Mouse (Mus musculus): ENCODE measurements around the gene Tctex1d4. TPM values are rescaled to one million over a fixed set of nuclear protein-coding genes. Genes with fewer than 3 reads are reported as not detected.

Tctex1d4 gene
- total RNA-seq (2021) (not detected), polyA plus RNA-seq (2012; rRNA removed) (0.29 and 4.2 TPM in 2 replicates)
- long read RNA-seq = 0 reads

- TF ChIP-seq POLR2A (IDR thresholded peaks at IDR 0.05; ENCODE audit: insufficient read depth, low read depth, low read length) = no peak
- TF ChIP-seq EP300 (IDR thresholded peaks at IDR 0.05; ENCODE audit: insufficient read depth, low read depth, low read length) = no peak
- TF ChIP-seq CTCF (IDR thresholded peaks at IDR 0.05) = no peak
- peak in 1 of 2 experiments; percentile 28 for DNase-seq
- peak within 1 kb of the TSS; percentile 23 for H3K4me3 ChIP-seq
- H3K9ac ChIP-seq (ENCODE audit: low read depth, low read length) = peak within 1 kb of the TSS; percentile 56
- intact Hi-C loops (cut with DNase I) = loop anchor here (10.0 kb wide), 1 partner anchor 412 kb away; no protein-coding TSS in a partner anchor
- peak within 1 kb of the TSS; percentile 99 for H3K27ac ChIP-seq
- WGBS = 65% methylated on average over 9 of the region's 9 CpGs
- no peaks in the 10 kb centered on the region for H3K27me3 ChIP-seq (ENCODE audit: control insufficient read depth, insufficient read depth, low read length)
- H3K36me3 ChIP-seq (ENCODE audit: control insufficient read depth, insufficient read depth, low read length) = no peaks in the 10 kb centered on the region
- no peaks in the 10 kb centered on the region for H3K79me2 ChIP-seq (replicated peaks; ENCODE audit: control insufficient read depth, insufficient read depth, low read length)
- peaks cover 29% of the 10 kb centered on the region for H3K4me1 ChIP-seq (ENCODE audit: control insufficient read depth, insufficient read depth, low read length)
Measured at GRCm38 (mm10) chr4:117126675-117127290, at the start of gene Tctex1d4. Gene Tctex1d4 (plus strand): TSS chr4:117126794.

GRCm38 (mm10) chr4:117087948-117088640, 38.5 kb upstream of the Tctex1d4 start:
- intact Hi-C loops (cut with DNase I) = no loop called here
- Histone ChIP-seq H3K4me1 (ENCODE audit: control insufficient read depth, insufficient read depth, low read length) (no peaks in the 10 kb centered on the region), H3K27me3 (ENCODE audit: control insufficient read depth, insufficient read depth, low read length) (no peaks in the 10 kb centered on the region), H3K79me2 (replicated peaks; ENCODE audit: control insufficient read depth, insufficient read depth, low read length) (no peaks in the 10 kb centered on the region), H3K9ac (ENCODE audit: low read depth, low read length) (no peak overlapping the region), H3K36me3 (ENCODE audit: control insufficient read depth, insufficient read depth, low read length) (no peaks in the 10 kb centered on the region), H3K27ac (no peak overlapping the region), H3K4me3 (no peak overlapping the region)
- DNase-seq = no peak
- WGBS = 84% methylated on average over 7 of the region's 7 CpGs
- no peak for TF ChIP-seq CTCF (IDR thresholded peaks at IDR 0.05)
- no peak for TF ChIP-seq EP300 (IDR thresholded peaks at IDR 0.05; ENCODE audit: insufficient read depth, low read depth, low read length)
- TF ChIP-seq POLR2A (IDR thresholded peaks at IDR 0.05; ENCODE audit: insufficient read depth, low read depth, low read length) = no peak

GRCm38 (mm10) chr4:117090586-117090985, 36.0 kb upstream of the Tctex1d4 start:
- Histone ChIP-seq H3K4me3 (no peak overlapping the region), H3K36me3 (ENCODE audit: control insufficient read depth, insufficient read depth, low read length) (no peaks in the 10 kb centered on the region), H3K27me3 (ENCODE audit: control insufficient read depth, insufficient read depth, low read length) (no peaks in the 10 kb centered on the region), H3K9ac (ENCODE audit: low read depth, low read length) (no peak overlapping the region), H3K4me1 (ENCODE audit: control insufficient read depth, insufficient read depth, low read length) (no peaks in the 10 kb centered on the region), H3K79me2 (replicated peaks; ENCODE audit: control insufficient read depth, insufficient read depth, low read length) (no peaks in the 10 kb centered on the region), H3K27ac (no peak overlapping the region)
- no peak for DNase-seq
- WGBS = 74% methylated on average over 7 of the region's 7 CpGs
- no peak for TF ChIP-seq POLR2A (IDR thresholded peaks at IDR 0.05; ENCODE audit: insufficient read depth, low read depth, low read length)
- intact Hi-C loops (cut with DNase I) = no loop called here

- no peak for DNase-seq
- Histone ChIP-seq H3K27ac (no peak overlapping the region; the same call in 1 of the 2 replicates), H3K36me3 (ENCODE audit: control insufficient read depth, insufficient read depth, low read length) (no peaks in the 10 kb centered on the region), H3K27me3 (ENCODE audit: control insufficient read depth, insufficient read depth, low read length) (0 out of 2 replicates have a peak, but pooled peaks cover 2% of the 10 kb centered on the region), H3K9ac (ENCODE audit: low read depth, low read length) (no peak overlapping the region), H3K79me2 (replicated peaks; ENCODE audit: control insufficient read depth, insufficient read depth, low read length) (no peaks in the 10 kb centered on the region), H3K4me1 (ENCODE audit: control insufficient read depth, insufficient read depth, low read length) (peaks cover 4% of the 10 kb centered on the region), H3K4me3 (no peak overlapping the region)
- 79% methylated on average over 3 of the region's 3 CpGs for WGBS
- no peak for TF ChIP-seq EP300 (IDR thresholded peaks at IDR 0.05; ENCODE audit: insufficient read depth, low read depth, low read length)
- no peak for TF ChIP-seq POLR2A (IDR thresholded peaks at IDR 0.05; ENCODE audit: insufficient read depth, low read depth, low read length)
- no peak for TF ChIP-seq CTCF (IDR thresholded peaks at IDR 0.05)
- intact Hi-C loops (cut with DNase I) = loop anchor here (5.0 kb wide), 1 partner anchor 43 kb away; no protein-coding TSS in a partner anchor
Measured at GRCm38 (mm10) chr4:117094626-117095361, 31.8 kb upstream of the Tctex1d4 start.

GRCm38 (mm10) chr4:117095551-117096452, 30.8 kb upstream of the Tctex1d4 start, which contains the start of gene Ptch2:
Gene Ptch2 (plus strand): TSS chr4:117096075.
- H3K36me3 ChIP-seq (ENCODE audit: control insufficient read depth, insufficient read depth, low read length) = no peaks in the 10 kb centered on the region
- 0 out of 2 replicates have a peak, but pooled peaks cover 2% of the 10 kb centered on the region for H3K27me3 ChIP-seq (ENCODE audit: control insufficient read depth, insufficient read depth, low read length)
- no peaks in the 10 kb centered on the region for H3K79me2 ChIP-seq (replicated peaks; ENCODE audit: control insufficient read depth, insufficient read depth, low read length)
- DNase-seq = peak; percentile 80 to 83
- intact Hi-C loops (cut with DNase I) = loop anchor here (5.0 kb wide), 1 partner anchor 41 kb away; no protein-coding TSS in a partner anchor
- peak within 1 kb of the TSS; percentile 67 for H3K9ac ChIP-seq (ENCODE audit: low read depth, low read length)
- H3K4me1 ChIP-seq (ENCODE audit: control insufficient read depth, insufficient read depth, low read length) = peaks cover 6% of the 10 kb centered on the region
- TF ChIP-seq POLR2A (IDR thresholded peaks at IDR 0.05; ENCODE audit: insufficient read depth, low read depth, low read length) (no peak), CTCF (IDR thresholded peaks at IDR 0.05) (0 out of 2 replicates have a peak, but pooled peaks have one; percentile 11)
- H3K27ac ChIP-seq = peak within 1 kb of the TSS; percentile 60
- 3% methylated on average over 50 of the region's 50 CpGs for WGBS
- peak within 1 kb of the TSS; percentile 56 for H3K4me3 ChIP-seq

All from heart, adult 2 months (tissue).